Mouse (Mus musculus) lung, adult 2 months (tissue): Measurements from ENCODE around the gene Ly6g6e.

ENCODE experiments used
- CTCF ChIP-seq: fragments of 200-500 bp; IDR thresholded peaks from 2 replicates; pipeline ENCODE4 v1.5.1; 2011; ENCODE audit warnings: mild to moderate bottlenecking, low read length, control low read depth; ENCODE audit not compliant: insufficient read depth
- POLR2A ChIP-seq: fragments of 200-500 bp; IDR thresholded peaks from 2 replicates; pipeline ENCODE4 v1.6.1; 2011; ENCODE audit warnings: low read depth, mild to moderate bottlenecking, control low read depth, low read length, borderline replicate concordance; ENCODE audit errors: extremely low read depth

GRCm38 (mm10) chr17:35064378-35064877, 12.3 kb upstream of the Ly6g6e start:
- TF ChIP-seq POLR2A (no peak), CTCF (no peak)
